Mouse (Mus musculus) stomach, embryonic 14.5 days (tissue): ENCODE data around the gene Prss38. TPM values are rescaled to one million over a fixed set of nuclear protein-coding genes. Genes with fewer than 3 reads are reported as not detected.

ENCODE experiments used
- ATAC-seq: fragments of 200-750 bp; cut with Nextera tagmentation; 2 replicates; pipeline ENCODE4 v1.8.0; 2017; ENCODE audit warnings: low read depth, moderate TSS enrichment; ENCODE audit not compliant: insufficient number of reproducible peaks, insufficient read depth, low FRiP score
- H3K27ac ChIP-seq: fragments of 300-500 bp; sonication (generic); 2 replicates; pipeline ENCODE4 v1.5.1; 2014; ENCODE audit warnings: mild to moderate bottlenecking, low read length, moderate library complexity, mixed read lengths
- H3K27me3 ChIP-seq: fragments of 300-500 bp; sonication (generic); 2 replicates; pipeline ENCODE4 v1.6.1; 2014; ENCODE audit warnings: low read length, control low read depth, mixed read lengths; ENCODE audit not compliant: control insufficient read depth, insufficient read depth
- H3K36me3 ChIP-seq: fragments of 300-500 bp; sonication (generic); 2 replicates; pipeline ENCODE4 v1.6.1; 2014; ENCODE audit warnings: mild to moderate bottlenecking, control low read depth, low read length, moderate library complexity, mixed read lengths; ENCODE audit not compliant: control insufficient read depth, insufficient read depth
- H3K4me1 ChIP-seq: fragments of 300-500 bp; sonication (generic); 2 replicates; pipeline ENCODE4 v1.6.1; 2014; ENCODE audit warnings: low read length, control low read depth, mixed read lengths; ENCODE audit not compliant: control insufficient read depth, insufficient read depth
- H3K4me2 ChIP-seq: fragments of 300-500 bp; sonication (generic); replicated peaks from 2 replicates; pipeline ENCODE4 v1.6.1; 2014; ENCODE audit warnings: low read depth, low read length, control low read depth
- H3K4me3 ChIP-seq: fragments of 300-500 bp; sonication (generic); 2 replicates; pipeline ENCODE4 v1.5.1; 2014; ENCODE audit warnings: low read depth, low read length, control low read depth
- H3K9ac ChIP-seq: fragments of 300-500 bp; sonication (generic); replicated peaks from 2 replicates; pipeline ENCODE4 v1.6.1; 2014; ENCODE audit warnings: low read depth, mild to moderate bottlenecking, control low read depth, low read length, moderate library complexity, mixed read lengths
- H3K9me3 ChIP-seq: fragments of 300-500 bp; sonication (generic); 2 replicates; pipeline ENCODE4 v1.6.1; 2016; ENCODE audit warnings: low read depth, low read length, control low read depth; ENCODE audit not compliant: control insufficient read depth
- WGBS: fragments of 180-500 bp; shearing (Covaris S2); extraction: QIAGEN DNeasy Blood & Tissue Kit; methylation state at CpG from one replicate; pipeline ENCODE4 v1.1.7; 2014; 5-methylcytosine and 5-hydroxymethylcytosine counted together
- polyA plus RNA-seq: library from polyadenylated mRNA; unstranded; fragments of >200 nt; fragmentation: Nextera tagmentation; extraction: Ambion mirVana; gene quantifications from 2 replicates; pipeline ENCODE4 v1.2.1, GENCODE M21; 2014

Prss38 gene
- polyA plus RNA-seq, 1 experiment from 2014 or later, result not detected

GRCm38 (mm10) chr11:59366633-59367032 lies 8.8 kb downstream of the Prss38 start:
- 34% methylated on average over 3 of the region's 3 CpGs for WGBS
- Histone ChIP-seq H3K4me3 (no peak overlapping the region), H3K4me1 (peaks cover 5% of the 10 kb centered on the region; the same call in 1 of the 2 replicates), H3K36me3 (no peaks in the 10 kb centered on the region), H3K27ac (no peak overlapping the region), H3K27me3 (no peaks in the 10 kb centered on the region), H3K4me2 (no peak overlapping the region), H3K9me3 (no peaks in the 10 kb centered on the region), H3K9ac (no peak overlapping the region)
- ATAC-seq, result no peak

DNA sequence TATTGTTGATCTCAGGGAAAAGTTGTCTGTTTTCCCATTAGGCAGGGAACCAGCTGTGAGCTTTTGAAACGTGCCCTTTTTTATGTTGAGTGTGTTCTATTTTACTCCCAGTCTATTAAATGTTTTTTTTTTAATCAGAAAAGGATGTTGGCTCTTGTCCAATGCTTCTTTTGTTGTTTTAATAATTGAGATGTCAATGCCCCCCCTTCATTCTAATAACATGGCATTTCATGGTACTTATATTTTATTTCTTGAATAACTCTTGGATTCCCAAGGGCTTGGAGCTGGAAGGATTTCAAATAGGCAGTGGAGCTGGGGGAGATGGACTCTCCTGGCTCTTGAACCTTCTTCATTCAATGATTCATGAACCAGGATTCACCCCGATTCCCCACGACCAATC lies 9.4 kb downstream of the Prss38 start:
- no peak for ATAC-seq
- Histone ChIP-seq H3K9ac (no peak overlapping the region), H3K4me1 (peaks cover 5% of the 10 kb centered on the region; the same call in 1 of the 2 replicates), H3K4me2 (no peak overlapping the region), H3K9me3 (no peaks in the 10 kb centered on the region), H3K4me3 (no peak overlapping the region), H3K27ac (no peak overlapping the region), H3K36me3 (no peaks in the 10 kb centered on the region), H3K27me3 (no peaks in the 10 kb centered on the region)
- 76% methylated on average over 3 of the region's 3 CpGs for WGBS

GRCm38 (mm10) chr11:59364417-59364816 lies 11.0 kb downstream of the Prss38 start:
- no peaks in the 10 kb centered on the region for H3K36me3 ChIP-seq
- H3K27me3 ChIP-seq, result no peaks in the 10 kb centered on the region
- H3K4me1 ChIP-seq, result peaks cover 5% of the 10 kb centered on the region; the same call in 1 of the 2 replicates
- no peak overlapping the region for H3K4me3 ChIP-seq
- H3K9ac ChIP-seq, result no peak overlapping the region
- no peaks in the 10 kb centered on the region for H3K9me3 ChIP-seq
- H3K27ac ChIP-seq, result peak overlapping the region; percentile 91
- peak; percentile 62; the same call in 1 of the 2 replicates for ATAC-seq
- no peak overlapping the region for H3K4me2 ChIP-seq
- WGBS, result 34% methylated on average over 3 of the region's 3 CpGs

GRCm38 (mm10) chr11:59364007-59364406 lies 11.4 kb downstream of the Prss38 start:
- Histone ChIP-seq H3K27me3 (no peaks in the 10 kb centered on the region), H3K4me1 (peaks cover 5% of the 10 kb centered on the region; the same call in 1 of the 2 replicates), H3K27ac (peak overlapping the region; percentile 91), H3K4me2 (no peak overlapping the region), H3K4me3 (no peak overlapping the region), H3K9ac (no peak overlapping the region), H3K36me3 (no peaks in the 10 kb centered on the region), H3K9me3 (no peaks in the 10 kb centered on the region)
- WGBS, result 50% methylated on average over 9 of the region's 9 CpGs
- no peak for ATAC-seq

DNA sequence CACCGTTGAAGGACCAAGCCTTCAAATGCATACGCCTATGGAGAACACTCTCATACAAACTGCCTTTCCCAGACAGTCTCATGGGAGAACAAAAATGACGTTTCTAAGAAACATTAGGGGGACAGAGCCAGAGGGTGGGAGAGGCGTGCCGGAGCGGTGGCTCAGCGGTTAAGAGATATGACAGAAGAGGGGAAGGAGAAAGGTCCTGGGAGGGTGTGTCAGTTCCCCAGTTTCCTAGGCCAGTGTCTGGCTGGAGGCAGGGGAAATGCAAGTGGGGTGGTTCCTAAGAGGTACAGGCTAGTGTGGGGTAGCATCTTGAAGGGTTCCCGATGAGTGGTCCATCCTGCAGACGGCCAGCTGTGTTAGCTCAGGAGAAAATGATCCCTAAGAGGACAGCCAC lies 14.2 kb downstream of the Prss38 start:
- no peak overlapping the region for H3K9ac ChIP-seq
- ATAC-seq, result no peak
- H3K9me3 ChIP-seq, result no peaks in the 10 kb centered on the region
- no peak overlapping the region for H3K4me2 ChIP-seq
- H3K4me3 ChIP-seq, result no peak overlapping the region
- no peaks in the 10 kb centered on the region for H3K27me3 ChIP-seq
- H3K4me1 ChIP-seq, result peaks cover 16% of the 10 kb centered on the region; the same call in 1 of the 2 replicates
- no peak overlapping the region for H3K27ac ChIP-seq
- 73% methylated on average over 9 of the region's 9 CpGs for WGBS
- no peaks in the 10 kb centered on the region for H3K36me3 ChIP-seq

DNA sequence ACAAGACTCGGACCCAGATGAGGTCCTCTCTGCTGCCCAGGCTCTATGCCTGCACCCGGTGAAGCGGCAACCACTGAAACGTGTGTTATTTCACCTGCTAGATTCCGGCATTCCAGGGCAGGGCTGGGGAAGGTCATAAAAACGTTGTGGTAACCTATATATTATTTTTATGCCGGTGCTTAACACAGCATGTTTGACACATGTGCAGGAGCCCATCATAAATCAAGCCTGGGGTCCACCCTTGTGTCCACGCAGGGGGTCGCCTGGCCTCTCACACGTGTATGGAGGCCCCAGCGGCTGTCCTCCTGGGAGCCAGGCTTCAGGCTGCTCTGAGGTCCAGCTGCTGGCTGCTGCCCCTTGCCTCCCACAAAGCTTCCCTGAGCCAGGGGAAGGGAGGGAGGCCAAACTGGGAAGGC lies 18.6 kb downstream of the Prss38 start:
- Histone ChIP-seq H3K27ac (no peak overlapping the region), H3K36me3 (no peaks in the 10 kb centered on the region), H3K4me1 (peaks cover 11% of the 10 kb centered on the region; the same call in 1 of the 2 replicates), H3K27me3 (no peaks in the 10 kb centered on the region), H3K9me3 (no peaks in the 10 kb centered on the region), H3K4me3 (no peak overlapping the region), H3K9ac (no peak overlapping the region), H3K4me2 (no peak overlapping the region)
- peak; percentile 18; the same call in 1 of the 2 replicates for ATAC-seq
- WGBS, result 39% methylated on average over 11 of the region's 11 CpGs

DNA sequence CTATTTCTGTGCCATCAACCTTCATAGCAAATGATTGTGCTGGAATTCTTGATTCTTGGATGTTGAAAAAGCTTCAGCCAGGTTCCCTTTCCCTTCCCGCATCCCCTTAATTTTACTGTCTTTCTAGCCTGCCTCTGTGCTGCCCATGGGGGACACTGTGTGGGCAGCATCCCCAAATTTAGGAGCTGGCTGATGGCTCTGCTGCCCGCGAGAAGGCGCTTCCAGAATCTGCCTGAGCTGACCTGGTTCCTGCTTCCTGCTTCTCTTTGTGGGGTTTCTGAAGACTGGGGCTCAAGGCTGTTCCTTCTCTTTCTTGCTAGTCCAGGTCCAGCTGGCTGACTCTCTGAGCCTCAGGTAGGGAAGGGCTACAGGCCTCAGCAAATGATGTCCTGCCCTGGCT lies 20.7 kb downstream of the Prss38 start:
- Histone ChIP-seq H3K27me3 (no peaks in the 10 kb centered on the region), H3K4me1 (peaks cover 18% of the 10 kb centered on the region), H3K9me3 (no peaks in the 10 kb centered on the region), H3K4me2 (no peak overlapping the region), H3K36me3 (no peaks in the 10 kb centered on the region), H3K27ac (no peak overlapping the region), H3K4me3 (no peak overlapping the region), H3K9ac (no peak overlapping the region)
- ATAC-seq, result no peak
- WGBS, result 87% methylated on average over 4 of the region's 4 CpGs

GRCm38 (mm10) chr11:59350326-59350725 lies 25.1 kb downstream of the Prss38 start:
- Histone ChIP-seq H3K9ac (no peak overlapping the region), H3K4me3 (no peak overlapping the region), H3K9me3 (no peaks in the 10 kb centered on the region), H3K36me3 (no peaks in the 10 kb centered on the region), H3K27me3 (no peaks in the 10 kb centered on the region), H3K4me2 (no peak overlapping the region), H3K27ac (no peak overlapping the region), H3K4me1 (peaks cover 9% of the 10 kb centered on the region; the same call in 1 of the 2 replicates)
- ATAC-seq, result no peak
- WGBS, result 78% methylated on average over 2 of the region's 2 CpGs
